Mouse (Mus musculus) erythroid progenitor cell, adult 5-6 weeks (primary cell): ENCODE measurements around the gene Brk1. TPM values are rescaled to one million over a fixed set of nuclear protein-coding genes. Genes with fewer than 3 reads are reported as not detected.

Experiments
- ATAC-seq: replicated peaks from 2 replicates; pipeline ENCODE4 v1.8.0; 2016; ENCODE audit warnings: moderate number of reproducible peaks, mild to moderate bottlenecking, moderate TSS enrichment, inconsistent platforms; ENCODE audit not compliant: poor library complexity, low FRiP score, severe bottlenecking
- total RNA-seq, 2 experiments: library from RNA; stranded (forward) in 1 of 2; stranded (reverse) in 1 of 2; fragments of 150-400 nt in 1 of 2; fragments of 186-747, 209-891 nt in 1 of 2; gene quantifications; 2 replicates each; pipeline versions ENCODE4 v1.2.3 to v1.2.4; 2015 to 2017; ENCODE audit warnings: low replicate concordance in 2 of 2

Brk1 gene
- total RNA-seq, 2 experiments from 2014 or later = 41.2 to 109 TPM

DNA sequence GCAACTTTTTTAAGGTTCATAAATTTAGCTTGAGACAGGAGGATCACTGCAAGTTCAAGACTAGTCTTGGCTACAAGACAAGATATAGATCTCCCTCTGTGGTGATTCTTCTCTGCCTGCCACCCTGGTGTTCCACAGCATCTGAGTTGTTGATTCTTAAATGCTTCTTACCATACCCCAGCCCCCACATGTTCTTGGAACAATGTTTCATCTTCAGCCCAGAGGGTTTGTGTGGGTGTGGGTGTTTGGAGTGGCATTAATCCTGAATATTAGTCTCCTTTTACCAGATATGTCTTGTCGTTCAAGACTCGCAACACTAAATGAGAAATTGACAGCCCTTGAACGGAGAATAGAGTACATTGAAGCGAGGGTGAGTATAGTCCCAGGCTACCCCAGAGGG lies 10.9 kb downstream of the Brk1 start:
- ATAC-seq = no peak

DNA sequence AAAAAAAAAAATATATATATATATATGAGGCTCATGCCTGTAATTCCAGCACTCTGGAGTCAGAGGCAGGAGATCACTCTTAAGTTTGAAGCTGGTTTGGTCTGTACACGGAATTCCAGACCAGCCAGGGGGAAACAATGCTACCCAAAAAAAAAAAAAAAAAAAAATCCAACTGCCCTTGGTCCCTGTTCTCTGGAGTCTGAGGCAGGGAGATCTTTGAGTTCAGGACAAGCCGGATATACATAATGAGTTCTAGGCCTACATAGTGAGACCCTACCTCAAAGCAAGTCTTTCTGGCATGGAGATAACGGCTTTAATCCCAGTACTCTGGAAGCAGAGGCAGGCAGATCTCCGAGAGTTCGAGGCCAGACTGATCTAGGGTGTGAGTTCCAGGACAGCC lies 18.8 kb downstream of the Brk1 start:
- no peak for ATAC-seq

DNA sequence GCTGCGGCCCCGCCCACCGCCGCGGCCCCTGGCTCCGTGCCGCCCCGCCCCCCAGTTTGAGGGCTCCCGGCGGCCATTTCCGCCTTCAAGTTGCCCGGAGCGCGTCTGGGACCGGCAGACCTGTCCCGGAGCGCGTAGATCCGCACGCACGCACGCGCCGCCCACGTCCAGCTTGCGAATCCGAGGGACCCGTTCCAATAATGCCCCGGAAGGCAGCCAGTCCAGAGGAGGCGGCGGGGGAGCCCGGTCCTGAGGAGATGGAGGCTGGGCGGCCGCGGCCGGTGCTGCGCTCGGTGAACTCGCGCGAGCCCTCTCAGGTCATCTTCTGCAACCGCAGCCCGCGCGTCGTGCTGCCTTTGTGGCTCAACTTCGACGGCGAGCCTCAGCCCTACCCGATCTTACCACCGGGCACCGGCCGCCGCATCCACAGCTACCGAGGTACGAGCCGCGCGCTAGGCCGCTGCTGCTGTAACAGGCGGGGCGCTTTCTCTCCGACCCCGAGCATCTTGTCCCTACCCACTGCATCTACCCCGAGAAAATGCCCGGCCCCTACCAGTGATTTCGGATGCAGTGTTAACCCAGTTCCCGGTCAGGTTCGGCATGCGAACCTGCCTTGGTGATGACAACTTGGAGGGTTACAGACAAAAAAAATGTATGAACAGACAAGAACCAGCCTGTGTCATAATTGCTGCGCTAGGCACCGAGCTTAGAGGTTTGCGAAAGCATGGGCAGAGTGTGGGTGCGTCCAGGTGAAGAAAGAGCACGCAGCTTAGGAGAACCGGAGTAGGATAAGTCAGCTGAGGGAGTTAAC lies 19.6 kb downstream of the Brk1 start, which contains the start of gene Vhl:
Vhl (plus strand) TSS at position 19 of the 811 bp plus-strand sequence.
- peak; percentile 88 for ATAC-seq

DNA sequence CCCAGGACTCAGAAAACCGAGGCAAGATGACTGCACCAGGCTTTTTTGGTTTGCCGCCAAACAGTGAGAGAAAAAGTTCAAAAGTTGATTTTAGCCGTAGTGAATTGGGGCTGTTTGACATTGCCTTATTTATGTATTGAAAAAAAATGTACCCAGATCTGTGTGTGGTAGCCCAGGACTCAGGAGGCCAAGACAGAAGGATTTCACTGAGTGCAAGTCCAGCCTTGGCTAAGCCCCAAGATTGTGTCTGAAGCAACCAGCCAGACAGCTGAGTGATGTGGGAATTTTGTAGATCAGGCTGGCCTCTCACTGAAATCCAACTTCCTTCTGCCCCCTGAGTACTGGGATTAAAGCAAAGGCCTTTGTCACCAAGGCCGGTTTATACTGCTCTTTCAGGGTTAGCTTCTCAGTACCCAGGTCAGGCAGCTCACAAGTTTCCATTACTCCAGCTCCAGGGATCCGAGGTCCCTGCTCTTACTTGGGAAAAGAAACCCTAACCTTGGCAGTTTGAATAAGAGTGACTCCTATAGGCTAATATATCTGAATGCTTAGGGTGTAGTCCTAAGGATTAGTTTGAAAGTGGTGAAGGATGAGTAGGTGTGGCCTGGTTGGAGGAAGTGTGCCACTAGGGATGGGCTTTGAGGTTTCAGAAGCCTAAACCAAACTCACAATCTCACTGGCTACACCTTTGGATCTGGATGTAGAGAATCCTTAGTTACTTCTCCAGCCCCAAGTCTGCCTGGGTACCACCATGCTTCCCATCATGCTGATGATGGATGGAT lies 20.6 kb downstream of the Brk1 start:
- no peak for ATAC-seq

DNA sequence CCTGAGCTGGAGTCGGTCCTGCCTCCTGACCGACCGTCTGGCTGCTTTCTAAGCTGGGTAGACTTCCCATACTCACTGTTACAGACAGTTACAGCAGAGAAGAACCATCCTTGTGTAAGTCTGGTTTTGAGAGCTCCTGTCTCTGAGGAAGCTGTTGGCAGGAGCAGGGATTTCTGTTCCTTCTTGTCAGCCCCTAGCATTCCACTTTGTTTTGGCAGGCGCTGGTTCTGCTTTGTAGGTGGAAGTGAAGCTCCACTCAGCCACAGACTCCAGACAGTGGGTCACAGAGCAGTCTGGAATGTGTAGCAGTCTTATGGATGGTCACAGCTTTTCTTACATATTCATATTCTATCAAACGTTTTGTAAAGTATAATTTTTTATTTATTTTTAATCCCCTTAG lies 25.8 kb downstream of the Brk1 start:
- no peak for ATAC-seq

DNA sequence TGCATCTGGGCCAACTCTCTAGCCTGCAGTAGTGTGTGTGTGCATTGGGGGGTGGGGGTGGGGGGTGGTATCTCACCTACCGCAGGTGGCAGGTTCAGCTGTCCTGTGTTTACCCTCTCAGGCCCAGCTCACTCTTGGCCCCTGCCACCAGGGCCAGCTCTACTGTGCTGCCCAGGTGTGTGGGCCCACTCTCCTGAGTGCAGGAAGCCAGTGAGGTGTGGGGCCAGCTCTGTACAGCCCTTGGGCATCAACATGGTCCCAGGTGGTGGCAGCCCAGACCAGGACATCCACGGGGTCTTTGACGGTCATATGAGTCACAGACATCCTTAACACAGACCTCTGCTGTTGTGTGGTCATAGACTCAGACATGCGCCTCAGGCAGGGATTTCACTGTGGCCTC lies 28.3 kb downstream of the Brk1 start:
- ATAC-seq = 0 out of 2 replicates have a peak, but pooled peaks have one; percentile 37

DNA sequence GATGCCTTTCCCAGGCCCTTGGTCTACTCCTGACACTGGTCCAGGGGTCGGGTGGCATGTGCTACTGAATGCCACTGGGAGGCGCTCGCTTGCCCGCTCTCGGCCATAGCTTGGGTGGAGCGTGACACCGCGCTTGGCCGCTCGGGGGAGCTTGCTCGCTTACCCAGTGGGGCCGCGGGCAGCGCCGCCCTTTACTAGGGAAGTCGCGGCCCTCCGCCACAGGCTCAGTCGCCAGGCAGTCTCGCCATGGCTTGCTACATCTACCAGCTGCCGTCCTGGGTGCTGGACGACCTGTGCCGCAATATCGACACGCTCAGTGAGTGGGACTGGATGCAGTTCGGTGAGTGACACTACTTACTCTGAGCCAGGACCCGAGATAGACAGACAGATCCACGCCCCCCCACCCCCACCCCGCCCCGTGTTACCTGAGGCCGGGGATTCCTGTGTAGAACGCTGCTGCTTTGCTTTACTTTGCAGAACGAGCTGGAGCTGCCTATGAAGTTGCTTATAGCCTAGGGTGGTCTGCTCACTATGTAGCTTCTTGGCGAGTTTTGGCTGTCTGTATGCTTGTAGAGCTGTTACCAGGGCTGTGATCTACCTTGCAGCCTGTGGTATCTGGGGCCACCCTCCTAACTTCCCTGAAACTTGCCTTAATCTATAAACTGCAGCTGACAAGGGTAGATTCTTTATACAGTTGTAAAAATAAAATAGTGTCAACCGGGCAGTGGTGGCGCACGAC lies 33.9 kb downstream of the Brk1 start, which contains the start of gene Irak2:
Irak2 (plus strand) TSS at position 166 of the 739 bp plus-strand sequence.
- ATAC-seq = peak; percentile 99

DNA sequence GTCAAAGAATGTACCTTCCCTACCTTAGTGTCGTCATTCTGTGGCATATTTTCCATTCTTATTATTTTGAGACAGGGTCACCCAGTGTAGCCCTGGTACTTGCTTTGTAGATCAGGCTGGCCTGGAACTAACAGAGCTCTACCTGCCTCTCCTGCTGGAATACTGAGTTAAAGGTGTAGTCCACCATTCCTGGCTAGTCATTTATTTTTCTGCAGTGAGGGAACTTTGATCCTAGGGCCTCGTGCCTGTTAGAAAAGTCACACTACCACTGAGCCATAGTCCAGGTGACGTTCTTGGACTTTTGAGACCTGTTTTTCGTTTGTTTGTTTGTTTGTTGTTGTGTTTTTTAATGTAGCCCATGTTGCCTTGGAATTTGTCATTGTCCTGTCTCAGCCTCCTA lies 34.6 kb downstream of the Brk1 start:
- no peak for ATAC-seq

DNA sequence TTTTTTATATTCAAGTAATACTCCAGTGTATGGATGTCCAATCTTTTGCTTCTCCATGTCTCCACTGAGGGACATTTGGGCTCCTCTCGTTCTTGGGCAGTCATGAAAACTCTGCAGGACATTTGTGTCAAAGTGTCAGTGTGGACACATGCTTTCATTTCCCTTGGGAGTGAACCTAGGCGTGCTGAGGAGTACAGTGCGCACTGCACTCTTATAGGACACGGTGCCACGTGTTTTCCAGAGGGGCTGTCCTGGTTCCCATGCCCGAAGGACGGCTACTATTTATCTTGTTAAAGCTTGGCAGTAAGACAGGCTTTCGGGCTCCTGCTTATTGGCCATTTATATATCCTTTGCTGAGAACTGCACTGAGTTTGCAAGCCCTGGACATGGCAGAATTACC lies 38.0 kb downstream of the Brk1 start:
- no peak for ATAC-seq

DNA sequence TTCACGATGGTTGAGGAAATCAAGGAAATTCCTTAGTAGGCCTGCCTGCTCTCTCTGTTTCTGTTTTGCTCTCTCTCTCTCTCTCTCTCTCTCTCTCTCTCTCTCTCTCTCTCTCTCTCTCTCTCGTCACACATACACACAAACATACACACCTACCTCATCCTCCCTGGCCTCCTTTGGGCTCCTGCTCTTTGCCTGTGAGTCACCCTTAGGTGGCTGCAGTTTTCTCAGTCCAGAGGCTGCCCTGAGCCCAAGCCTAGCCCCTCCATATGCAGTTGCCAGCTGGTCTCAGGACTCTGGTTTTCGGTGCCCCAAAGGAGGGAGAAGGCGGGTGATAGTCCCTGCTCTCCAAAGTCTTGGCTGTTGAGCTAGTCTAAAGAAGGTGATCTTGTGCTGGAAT lies 38.4 kb downstream of the Brk1 start:
- no peak for ATAC-seq

DNA sequence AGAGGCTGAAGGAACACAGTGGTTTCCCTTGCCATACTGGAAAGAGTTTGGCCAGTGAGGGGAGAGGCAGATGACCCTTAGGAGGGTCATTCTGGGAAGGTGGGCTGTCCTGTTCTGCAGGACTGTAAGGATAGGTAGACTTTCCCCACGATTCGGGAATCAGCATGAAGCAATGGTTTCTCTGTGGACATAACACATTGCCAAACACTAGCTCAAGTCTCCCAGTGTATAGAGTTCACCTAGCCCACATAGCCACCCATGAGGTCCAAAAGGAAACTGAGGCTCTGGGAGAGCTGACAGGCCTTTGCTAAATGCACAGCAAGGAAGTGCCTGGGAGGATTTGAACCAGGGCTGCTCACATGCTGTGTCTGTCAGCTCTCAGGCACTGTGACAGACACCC lies 39.4 kb downstream of the Brk1 start:
- ATAC-seq = no peak

DNA sequence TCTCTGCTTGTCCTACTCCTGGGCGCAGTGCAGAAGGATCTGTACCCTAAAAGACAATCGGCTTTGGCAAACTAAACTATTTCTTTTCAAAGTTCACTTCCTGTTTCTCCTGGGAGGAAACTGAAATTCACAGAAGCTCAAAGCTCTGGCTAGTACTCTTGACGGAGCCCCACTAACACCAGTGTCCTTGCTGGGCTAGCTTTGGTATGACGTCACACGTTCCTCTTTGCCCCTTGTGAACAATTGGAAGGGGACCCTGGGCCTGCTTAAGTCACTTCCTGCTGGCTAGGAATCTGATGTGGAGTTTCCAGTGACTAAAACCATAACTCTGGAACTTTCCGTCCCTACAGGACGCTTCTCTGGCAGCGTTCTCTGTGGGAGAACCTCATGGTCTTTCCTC lies 40.2 kb downstream of the Brk1 start:
- no peak for ATAC-seq

DNA sequence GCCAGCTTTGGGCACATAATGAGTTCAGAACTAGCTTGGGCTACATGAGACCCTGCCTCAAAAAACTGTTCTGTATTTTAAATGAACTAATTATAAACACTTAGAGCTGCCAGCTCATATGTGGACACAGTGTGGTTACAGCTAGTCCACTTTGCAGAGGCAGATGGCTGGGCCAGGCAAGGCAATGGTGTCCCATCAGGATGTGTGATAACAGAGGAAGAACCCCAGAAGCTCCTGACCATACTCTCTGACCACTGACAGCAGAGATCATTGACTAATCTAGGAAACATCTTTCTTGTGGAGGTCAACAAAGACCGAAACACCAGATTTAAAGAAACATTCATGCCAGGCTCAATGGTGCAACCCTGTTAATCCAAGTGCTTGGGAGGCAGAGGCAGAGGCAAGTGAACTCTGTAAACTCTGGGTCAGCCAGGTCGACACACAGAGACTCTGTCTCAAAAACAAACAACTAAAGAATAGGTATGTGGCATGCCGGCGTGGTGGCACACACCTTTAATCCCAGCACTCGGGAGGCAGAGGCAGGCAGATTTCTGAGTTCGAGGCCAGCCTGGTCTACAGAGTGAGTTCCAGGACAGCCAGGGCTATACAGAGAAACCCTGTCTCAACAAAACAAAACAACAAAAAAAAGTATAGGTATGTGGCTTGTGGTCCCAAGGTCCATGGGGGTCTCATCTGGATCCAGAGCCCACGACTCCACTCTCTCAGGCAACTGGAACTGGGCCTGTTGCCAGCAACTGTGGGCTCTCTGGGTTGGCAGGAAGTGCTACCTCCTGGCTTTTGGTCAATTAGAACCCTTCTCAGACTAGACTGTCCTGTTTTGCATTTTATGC lies 45.0 kb downstream of the Brk1 start:
- ATAC-seq = no peak

DNA sequence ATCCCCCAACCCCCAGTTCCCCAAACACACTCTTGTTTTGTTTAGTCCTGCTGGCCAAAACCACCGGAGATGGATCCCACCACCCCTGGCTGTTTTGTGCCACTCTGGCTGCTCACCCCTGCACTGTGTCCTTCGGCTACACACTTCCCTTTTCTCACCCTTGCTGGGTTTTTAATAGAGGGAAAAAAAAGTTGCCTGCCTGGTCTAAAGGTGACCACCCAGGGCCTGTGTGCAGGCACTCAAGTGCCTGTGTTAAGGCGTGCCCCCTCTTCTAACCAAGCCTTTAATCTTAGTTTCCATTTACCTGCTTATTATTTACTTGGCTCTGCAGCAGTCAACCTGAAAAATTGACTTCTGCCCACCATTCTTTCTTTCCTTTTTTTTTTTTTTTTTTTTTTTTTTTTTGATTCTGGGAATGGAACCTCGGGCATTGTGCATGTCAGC lies 45.6 kb downstream of the Brk1 start:
- no peak for ATAC-seq

DNA sequence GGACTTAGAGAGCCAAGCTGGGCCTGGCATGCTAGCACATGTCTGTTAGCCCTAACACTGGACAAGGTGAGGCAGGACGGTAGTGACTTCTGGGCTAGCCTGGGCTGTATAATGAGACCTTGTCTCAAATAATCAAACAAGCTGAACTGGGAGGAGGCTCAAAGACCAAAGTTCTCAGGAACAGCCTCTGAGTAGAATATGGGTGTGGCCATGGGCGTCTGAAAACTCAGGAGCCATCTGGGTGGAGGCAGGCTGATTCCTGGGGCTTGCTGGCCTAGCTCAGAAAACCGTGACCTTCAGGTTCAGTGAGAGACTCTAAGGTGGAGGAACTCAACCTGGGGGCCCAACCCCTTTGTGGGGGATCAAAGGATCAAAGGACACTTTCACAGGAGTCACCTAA lies 47.1 kb downstream of the Brk1 start:
- peak; percentile 86 for ATAC-seq

DNA sequence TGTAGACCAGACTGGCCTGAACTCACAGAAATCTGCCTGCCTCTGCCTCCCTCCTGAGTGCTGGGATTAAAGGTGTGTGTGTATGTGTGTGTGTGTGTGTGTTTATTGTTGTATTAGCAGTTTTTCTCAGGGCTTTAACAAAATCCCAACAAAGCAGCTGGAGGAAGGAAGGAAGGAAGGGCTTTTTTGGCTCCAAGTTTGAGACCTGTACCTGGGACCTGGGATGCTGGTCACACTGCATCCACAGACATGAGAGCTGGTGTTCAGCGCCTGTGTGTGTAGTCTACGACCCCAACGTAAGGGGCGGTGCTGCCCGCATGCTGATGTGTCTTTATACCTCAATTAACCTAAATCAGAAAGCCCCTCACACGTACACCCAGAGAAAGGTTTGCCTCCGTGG lies 49.0 kb downstream of the Brk1 start:
- no peak for ATAC-seq

DNA sequence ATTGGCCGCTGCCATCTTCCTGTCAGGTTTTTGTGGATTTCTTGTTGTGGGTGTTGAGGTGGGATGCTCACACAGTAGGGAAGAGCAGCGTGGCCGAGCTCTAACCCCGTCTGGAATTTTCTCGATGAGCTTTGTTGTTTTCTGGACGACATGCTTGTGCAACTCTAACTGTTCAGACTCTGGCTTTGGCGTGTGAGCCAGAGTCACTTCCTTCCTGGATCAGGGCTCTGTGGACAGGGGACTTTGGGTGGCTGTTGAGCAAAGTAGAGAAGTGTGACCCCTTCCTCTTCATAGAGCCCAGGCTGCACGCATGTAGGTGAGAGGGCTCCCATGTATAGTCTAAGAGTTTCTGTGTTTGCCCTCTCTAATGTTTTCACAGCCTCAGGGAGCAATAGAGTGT lies 49.5 kb downstream of the Brk1 start:
- no peak for ATAC-seq

DNA sequence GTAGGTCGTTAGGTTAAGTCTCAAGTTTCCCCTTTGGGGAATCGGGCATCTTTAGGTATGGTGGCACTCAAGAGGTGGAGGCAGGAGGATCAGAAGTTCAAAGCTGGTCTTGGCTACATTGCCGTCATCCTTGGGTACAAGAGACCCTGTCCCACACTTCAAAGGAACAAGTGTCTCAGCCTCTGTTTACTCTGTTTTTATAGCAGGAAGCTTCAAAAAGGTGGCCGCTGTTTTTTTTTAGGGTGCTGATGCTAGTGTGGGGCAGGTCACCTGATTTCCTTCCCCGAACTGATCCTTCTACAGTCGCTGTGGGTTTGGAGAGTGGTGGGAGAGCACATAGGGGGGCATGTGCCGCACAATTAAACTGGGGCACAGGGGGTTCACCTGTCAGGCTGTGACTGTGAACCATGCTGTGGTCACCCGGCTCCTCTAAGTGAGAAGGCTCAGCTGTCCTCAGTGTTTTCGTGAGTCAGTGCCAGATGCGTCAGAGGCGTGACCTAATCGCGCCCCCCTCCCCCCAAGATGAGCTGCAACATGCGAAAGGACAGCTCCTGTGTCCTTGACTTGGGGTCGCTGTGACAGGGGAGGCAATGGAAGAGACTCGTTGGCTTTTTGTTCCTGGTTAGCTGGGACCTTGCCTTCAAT lies 50.3 kb downstream of the Brk1 start:
- no peak for ATAC-seq

DNA sequence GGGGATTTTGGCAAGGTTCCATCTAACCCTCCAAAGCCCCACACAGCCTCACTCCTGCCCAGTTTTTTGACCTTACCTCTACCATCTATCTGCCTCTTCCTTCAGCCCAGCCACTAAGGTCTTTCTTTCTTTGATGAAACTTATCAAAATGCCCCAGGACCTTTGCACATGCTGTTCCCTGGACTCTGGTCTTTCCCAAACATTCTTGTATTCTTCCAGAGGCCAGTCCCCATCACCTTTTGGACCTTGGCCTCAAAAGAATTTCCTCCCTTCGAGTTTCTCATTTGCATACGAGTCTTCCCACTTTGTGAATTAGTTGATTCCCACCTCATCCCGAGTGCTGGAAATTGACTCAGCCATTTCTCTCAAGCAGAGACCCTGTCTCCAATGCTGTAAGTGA lies 50.9 kb downstream of the Brk1 start:
- ATAC-seq = no peak
